Mouse (Mus musculus) left cerebral cortex, adult 8-10 months (tissue): ENCODE data around the gene Ralb. TPM values are rescaled to one million over a fixed set of nuclear protein-coding genes. Genes with fewer than 3 reads are reported as not detected.

Experiments
- DNase-seq, 2 experiments: peaks; one replicate each; pipeline ENCODE4 v3.0.0; 2022; ENCODE audit warnings: low spot score in 2 of 2
- total RNA-seq, 4 experiments: library from RNA; stranded (reverse); gene quantifications; 2 replicates each; pipeline ENCODE4 v1.2.4; 2022

Gene Ralb
- total RNA-seq, 4 experiments from 2014 or later, result 21.4 to 24.0 (median 22.6) TPM

GRCm38 (mm10) chr1:119494024-119494711 is 10.4 kb downstream of the Ralb start:
- no peak for DNase-seq

GRCm38 (mm10) chr1:119492505-119492904 is 12.1 kb downstream of the Ralb start:
- no peak for DNase-seq

- DNase-seq, result no peak
Observed at GRCm38 (mm10) chr1:119492097-119492496, 12.5 kb downstream of the Ralb start.

GRCm38 (mm10) chr1:119490765-119491164 is 13.8 kb downstream of the Ralb start:
- no peak for DNase-seq

GRCm38 (mm10) chr1:119487917-119488590 is 16.5 kb downstream of the Ralb start:
- DNase-seq, result no peak

- DNase-seq, result no peak
Observed at GRCm38 (mm10) chr1:119485825-119486224, 18.8 kb downstream of the Ralb start.

GRCm38 (mm10) chr1:119484457-119484856 is 20.1 kb downstream of the Ralb start:
- DNase-seq, result no peak

GRCm38 (mm10) chr1:119482891-119483290 is 21.7 kb downstream of the Ralb start:
- DNase-seq, result no peak

- no peak for DNase-seq
Observed at GRCm38 (mm10) chr1:119481205-119481932, 23.2 kb downstream of the Ralb start.

GRCm38 (mm10) chr1:119480678-119481077 is 23.9 kb downstream of the Ralb start:
- DNase-seq, result no peak

GRCm38 (mm10) chr1:119479641-119480040 is 25.0 kb downstream of the Ralb start:
- DNase-seq, result no peak

GRCm38 (mm10) chr1:119476905-119477353 is 27.7 kb downstream of the Ralb start:
- DNase-seq, result no peak

GRCm38 (mm10) chr1:119474671-119475070 is 29.9 kb downstream of the Ralb start:
- DNase-seq, result no peak

- no peak for DNase-seq
Observed at GRCm38 (mm10) chr1:119472648-119473047, 31.9 kb downstream of the Ralb start.

- no peak for DNase-seq
Observed at GRCm38 (mm10) chr1:119471793-119472396, 32.7 kb downstream of the Ralb start.

- DNase-seq, result no peak
Observed at GRCm38 (mm10) chr1:119463386-119463785, 41.2 kb downstream of the Ralb start.

GRCm38 (mm10) chr1:119460062-119460461 is 44.5 kb downstream of the Ralb start:
- no peak for DNase-seq

- DNase-seq, result peak; percentile 51
Observed at GRCm38 (mm10) chr1:119457993-119458605, 46.5 kb downstream of the Ralb start.

GRCm38 (mm10) chr1:119457528-119457855 is 47.1 kb downstream of the Ralb start:
- DNase-seq, result no peak

- no peak for DNase-seq
Observed at GRCm38 (mm10) chr1:119456671-119457527, 47.7 kb downstream of the Ralb start.

- no peak for DNase-seq
Observed at GRCm38 (mm10) chr1:119453731-119454130, 50.9 kb downstream of the Ralb start.
